In genomic region chr2:102252651-102253050, GRCm38 (mm10) we compare ENCODE assay signal across 11 mouse cellular contexts.
DNase-seq lines count a peak whose midpoint lies in the region; ATAC-seq lines count a peak whose summit lies in the region.
"Had no signal": no experiment of that assay in that cellular context is flagged by ENCODE, and none has a peak within 500 bp of the region (broad histone marks: within the 10 kb centered on the region; RNA-seq: fewer than 3 reads in every experiment).

No protein-coding gene starts in this region.

- ATAC-seq in frontal cortex, adult (ENCODE audit: low TSS enrichment), result peak; percentile 47

- DNase-seq in frontal cortex, postnatal 14 days (ENCODE audit: low spot score in 2 of 2), result no peak
- DNase-seq in left cerebral cortex, adult 11 months (ENCODE audit: low spot score), result peak; percentile 43
- DNase-seq in left cerebral cortex, postnatal 4 days, result no peak
- peak; percentile 9 for DNase-seq in adrenal gland, adult 8-10 months
- DNase-seq in left cerebral cortex, adult 8-10 months (ENCODE audit: low spot score in 2 of 2), result peak; percentile 22 to 66
- DNase-seq in urinary bladder, postnatal 36 days (ENCODE audit: low spot score in 2 of 2), result no peak
- no peak for DNase-seq in embryo, embryonic 9.5 days (ENCODE audit: extremely low spot score)
- DNase-seq: gastrocnemius, postnatal 36 days; kidney, postnatal 36 days; lung, postnatal 10 days had no signal

- intact Hi-C loops in left cerebral cortex, postnatal 4 days (cut with DNase I), result no loop called here

Comparison
In these comparisons a context has a peak if more than half of its experiments do, and no peak if none do; other contexts are left out.
1. DNase-seq: peak in left cerebral cortex, adult 11 months (single experiment), adrenal gland, adult 8-10 months (single experiment) and left cerebral cortex, adult 8-10 months (2 of 2); none in frontal cortex, postnatal 14 days (0 of 2), left cerebral cortex, postnatal 4 days (single experiment), urinary bladder, postnatal 36 days (0 of 2) and embryo, embryonic 9.5 days (single experiment).